Mouse (Mus musculus) lung, embryonic 16.5 days (tissue): ENCODE data around the gene Efna1. TPM values are rescaled to one million over a fixed set of nuclear protein-coding genes. Genes with fewer than 3 reads are reported as not detected.
A peak's percentile ranks its signal among the peaks of the same experiment; 100 is the strongest.

Experiments used
- ATAC-seq: fragments of 200-750 bp; cut with Nextera tagmentation; 2 replicates; pipeline ENCODE4 v1.8.0; 2017; ENCODE audit warnings: low read depth, mild to moderate bottlenecking, moderate library complexity
- H3K27ac ChIP-seq: fragments of 300-500 bp; sonication (generic); 2 replicates; pipeline ENCODE4 v1.5.1; 2014; ENCODE audit warnings: mild to moderate bottlenecking, control low read depth, low read length
- H3K27me3 ChIP-seq: fragments of 300-500 bp; sonication (generic); 2 replicates; pipeline ENCODE4 v1.6.1; 2014; ENCODE audit warnings: low read depth, low read length, mixed read lengths; ENCODE audit not compliant: control insufficient read depth, insufficient read depth
- H3K36me3 ChIP-seq: fragments of 300-500 bp; sonication (generic); 2 replicates; pipeline ENCODE4 v1.6.1; 2014; ENCODE audit warnings: low read length; ENCODE audit not compliant: control insufficient read depth, insufficient read depth
- H3K4me1 ChIP-seq: fragments of 300-500 bp; sonication (generic); replicated peaks from 2 replicates; pipeline ENCODE4 v1.6.1; 2014; ENCODE audit warnings: low read length, mixed read lengths; ENCODE audit not compliant: control insufficient read depth, insufficient read depth
- H3K4me2 ChIP-seq: fragments of 300-500 bp; sonication (generic); 2 replicates; pipeline ENCODE4 v1.6.1; 2014; ENCODE audit warnings: low read depth, low read length, control low read depth
- H3K4me3 ChIP-seq: fragments of 300-500 bp; sonication (generic); 2 replicates; pipeline ENCODE4 v1.5.1; 2014; ENCODE audit warnings: mild to moderate bottlenecking, low read length, control low read depth
- H3K9ac ChIP-seq: fragments of 300-500 bp; sonication (generic); 2 replicates; pipeline ENCODE4 v1.6.1; 2014; ENCODE audit warnings: low read length, control low read depth
- H3K9me3 ChIP-seq: fragments of 300-500 bp; sonication (generic); 2 replicates; pipeline ENCODE4 v1.6.1; 2016; ENCODE audit warnings: low read length; ENCODE audit not compliant: control insufficient read depth
- WGBS: fragments of 180-500 bp; shearing (Covaris S2); extraction: QIAGEN DNeasy Blood & Tissue Kit; methylation state at CpG from one replicate; pipeline ENCODE4 v1.1.7; 2014; 5-methylcytosine and 5-hydroxymethylcytosine counted together
- polyA plus RNA-seq: library from polyadenylated mRNA; unstranded; fragments of >200 nt; fragmentation: Nextera tagmentation; extraction: Ambion mirVana; gene quantifications from 2 replicates; pipeline ENCODE4 v1.2.1, GENCODE M21; 2015

Gene Efna1
- polyA plus RNA-seq, 1 experiment from 2014 or later: 97.2 TPM

DNA sequence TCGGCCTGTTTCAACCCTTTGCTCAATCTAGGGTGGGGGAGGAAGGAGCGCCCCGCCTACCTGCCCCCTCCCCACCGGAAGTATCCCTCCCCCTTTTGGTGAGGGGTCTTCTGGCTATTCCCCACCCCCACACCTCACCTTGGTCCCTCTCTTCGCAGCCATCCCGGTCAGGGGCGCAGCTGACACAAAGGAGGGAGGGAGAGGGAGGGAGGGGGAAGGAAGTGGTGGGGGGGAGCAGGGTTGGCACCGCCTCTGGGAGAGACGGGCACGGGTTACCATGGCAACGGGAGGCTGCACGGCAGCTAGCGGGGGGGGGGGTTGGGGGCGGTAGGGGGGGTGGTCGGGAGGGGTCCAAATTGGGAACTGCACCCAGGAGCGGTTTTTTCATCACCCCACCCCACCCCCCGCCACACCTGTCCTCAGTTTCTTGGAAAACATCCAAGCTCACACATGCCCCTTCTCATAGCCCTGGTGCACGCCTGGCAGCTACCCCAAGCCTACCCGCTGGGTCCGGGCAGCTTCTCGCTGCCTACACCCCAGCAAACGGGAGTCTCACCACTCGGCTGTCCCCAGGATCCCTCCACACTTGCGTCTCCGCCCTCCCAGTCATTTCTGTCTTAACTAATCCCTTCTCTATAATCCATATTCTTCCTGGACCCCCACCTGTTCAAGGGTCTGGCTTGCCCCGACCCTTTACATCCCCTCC is 35.8 kb downstream of the Efna1 start:
- 2% methylated on average over 20 of the region's 26 CpGs for WGBS
- peak; percentile 27; the same call in 1 of the 2 replicates for ATAC-seq
- peak overlapping the region; percentile 65 for H3K4me2 ChIP-seq

DNA sequence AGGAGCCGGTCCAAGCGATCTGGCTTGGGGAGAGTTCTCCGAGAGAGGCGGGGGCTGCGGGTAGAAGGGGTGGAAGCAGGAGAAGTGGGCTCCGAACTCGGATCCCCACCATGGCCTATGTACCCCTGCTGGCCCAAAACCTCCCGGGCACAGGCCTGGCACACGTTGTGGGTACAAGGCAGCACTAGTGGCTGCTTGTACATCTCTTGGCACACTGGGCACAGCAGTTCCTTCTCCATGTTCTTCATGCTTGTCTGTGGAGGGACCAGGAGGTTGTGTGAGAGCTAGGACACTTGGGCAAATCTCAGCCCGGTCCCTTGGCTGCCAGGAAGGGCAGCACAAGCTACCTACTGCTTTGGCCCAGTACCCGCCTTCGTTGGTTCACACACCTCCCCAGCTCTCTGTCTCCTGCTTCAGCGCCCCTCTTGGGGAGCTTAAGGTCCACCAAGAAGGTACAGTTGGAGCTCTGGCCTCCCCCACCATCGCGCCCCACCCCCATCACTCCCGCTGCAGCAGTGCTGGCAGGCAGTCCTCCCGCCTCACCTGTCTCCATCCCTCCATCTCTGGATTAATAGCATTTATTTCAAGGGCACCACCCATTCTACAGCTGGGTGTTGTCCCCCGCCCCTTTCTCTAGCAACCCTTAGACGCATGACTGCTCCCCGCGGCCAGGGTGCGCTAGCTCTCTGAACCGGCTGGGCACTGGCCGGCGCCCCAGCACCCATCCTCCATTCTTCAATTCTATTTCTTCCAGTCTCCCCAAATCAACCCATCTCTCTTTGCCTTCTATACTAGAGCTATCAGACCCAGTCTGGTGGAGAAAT is 36.6 kb downstream of the Efna1 start:
- peak overlapping the region; percentile 53 for H3K9ac ChIP-seq
- H3K36me3 ChIP-seq: peaks cover under 1% of the 10 kb centered on the region; the same call in 1 of the 2 replicates
- 12% methylated on average over 24 of the region's 25 CpGs for WGBS
- peaks cover 29% of the 10 kb centered on the region for H3K4me1 ChIP-seq
- H3K4me3 ChIP-seq: peak overlapping the region; percentile 89
- no peaks in the 10 kb centered on the region for H3K9me3 ChIP-seq
- H3K4me2 ChIP-seq: peak overlapping the region; percentile 65
- peak overlapping the region; percentile 77 for H3K27ac ChIP-seq
- H3K27me3 ChIP-seq: no peaks in the 10 kb centered on the region; the same call in 1 of the 2 replicates
- peak; percentile 9 for ATAC-seq

More for the DNA sequence above, 35.8 kb downstream of the Efna1 start:
- Histone ChIP-seq H3K9me3 (no peaks in the 10 kb centered on the region), H3K27me3 (no peaks in the 10 kb centered on the region; the same call in 1 of the 2 replicates), H3K9ac (peak overlapping the region; percentile 53), H3K36me3 (peaks cover 3% of the 10 kb centered on the region; the same call in 1 of the 2 replicates), H3K27ac (peak overlapping the region; percentile 77), H3K4me1 (peaks cover 29% of the 10 kb centered on the region), H3K4me3 (peak overlapping the region; percentile 89)

DNA sequence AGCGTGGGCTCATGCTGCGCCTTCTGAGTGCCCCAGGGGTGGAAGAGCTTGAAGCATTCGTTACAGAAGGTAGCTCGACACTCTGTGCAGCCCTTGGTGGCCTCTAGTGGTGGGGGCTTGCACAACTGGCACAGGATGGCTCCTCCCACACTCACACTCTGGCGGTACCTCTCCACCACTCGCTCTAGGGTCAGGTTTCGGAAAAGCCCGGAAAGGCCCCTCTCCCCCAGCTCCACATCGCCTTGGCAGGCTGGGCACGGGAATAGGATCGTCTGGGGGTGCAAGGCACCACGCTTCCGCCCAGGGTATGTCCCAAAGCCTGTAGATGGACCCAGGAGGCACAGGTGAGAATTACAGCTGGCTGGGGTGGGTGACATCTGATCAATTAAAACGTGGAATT is 37.3 kb downstream of the Efna1 start:
- Histone ChIP-seq H3K36me3 (no peaks in the 10 kb centered on the region), H3K9ac (peak overlapping the region; percentile 46), H3K27me3 (no peaks in the 10 kb centered on the region; the same call in 1 of the 2 replicates), H3K4me3 (peak overlapping the region; percentile 89), H3K27ac (peak overlapping the region; percentile 59), H3K4me2 (peak overlapping the region; percentile 65), H3K4me1 (peaks cover 32% of the 10 kb centered on the region), H3K9me3 (no peaks in the 10 kb centered on the region)
- ATAC-seq: peak; percentile 55
- 18% methylated on average over 14 of the region's 14 CpGs for WGBS

DNA sequence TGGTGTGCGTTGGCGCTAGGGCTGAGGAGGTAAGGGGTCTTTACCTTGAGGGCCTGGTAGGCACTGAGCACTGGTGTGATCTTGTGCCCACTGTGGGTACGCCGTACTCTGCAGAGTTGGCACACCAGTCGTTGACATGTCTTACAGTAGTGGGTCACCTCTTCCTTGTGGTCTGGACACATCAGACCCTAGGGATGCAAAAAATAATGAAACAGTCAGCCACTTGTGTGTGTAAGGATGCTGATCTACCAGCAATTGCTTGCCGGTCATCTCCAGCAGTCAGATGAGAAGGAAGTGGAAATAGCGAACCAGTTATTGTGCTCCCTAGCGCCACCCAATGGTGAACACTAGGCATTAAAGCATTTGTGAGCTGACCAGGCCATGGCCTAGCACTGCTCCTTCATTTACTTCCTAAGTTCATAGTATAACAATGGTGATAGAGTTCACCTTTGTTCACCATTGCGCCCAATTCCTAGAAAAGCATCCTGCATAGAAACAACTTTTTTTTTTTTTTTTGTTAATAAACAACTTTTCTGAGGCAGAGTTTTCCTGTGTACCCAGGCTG is 38.5 kb downstream of the Efna1 start:
- WGBS: 67% methylated on average over 9 of the region's 9 CpGs

DNA sequence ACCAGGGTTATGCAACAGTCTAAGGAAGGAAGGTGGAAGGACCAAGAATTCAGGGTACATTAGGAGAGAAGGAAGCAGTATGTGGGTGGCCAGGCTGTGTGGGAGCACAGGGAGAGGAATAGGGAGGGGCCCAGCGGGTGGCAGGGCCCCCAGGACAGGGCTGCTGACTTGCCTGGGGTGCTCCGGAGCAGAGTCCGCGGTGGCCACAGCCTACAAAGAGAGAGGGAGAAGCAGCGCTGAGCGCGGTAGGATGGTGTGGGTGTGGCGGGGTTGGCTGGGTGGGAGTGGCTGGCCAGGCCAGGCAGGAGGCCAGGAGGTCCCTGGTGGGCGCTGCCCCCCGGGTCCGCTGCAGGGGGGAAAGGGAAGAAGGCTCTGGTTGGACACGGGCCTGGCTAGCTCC is 42.4 kb downstream of the Efna1 start:
- H3K4me1 ChIP-seq: peaks cover 16% of the 10 kb centered on the region
- no peak overlapping the region for H3K4me3 ChIP-seq
- H3K27ac ChIP-seq: peak overlapping the region; percentile 36; the same call in 1 of the 2 replicates
- peak; percentile 17; the same call in 1 of the 2 replicates for ATAC-seq
- H3K9me3 ChIP-seq: no peaks in the 10 kb centered on the region
- H3K9ac ChIP-seq: no peak overlapping the region; the same call in 1 of the 2 replicates
- peaks cover 3% of the 10 kb centered on the region; the same call in 1 of the 2 replicates for H3K36me3 ChIP-seq
- WGBS: 46% methylated on average over 12 of the region's 12 CpGs
- no peak overlapping the region for H3K4me2 ChIP-seq
- H3K27me3 ChIP-seq: no peaks in the 10 kb centered on the region

More for the DNA sequence above, 38.5 kb downstream of the Efna1 start:
- Histone ChIP-seq H3K27ac (no peak overlapping the region), H3K9me3 (no peaks in the 10 kb centered on the region), H3K4me2 (no peak overlapping the region), H3K27me3 (no peaks in the 10 kb centered on the region; the same call in 1 of the 2 replicates), H3K4me1 (peaks cover 30% of the 10 kb centered on the region), H3K36me3 (peaks cover 3% of the 10 kb centered on the region; the same call in 1 of the 2 replicates), H3K9ac (no peak overlapping the region), H3K4me3 (no peak overlapping the region)
- no peak for ATAC-seq

DNA sequence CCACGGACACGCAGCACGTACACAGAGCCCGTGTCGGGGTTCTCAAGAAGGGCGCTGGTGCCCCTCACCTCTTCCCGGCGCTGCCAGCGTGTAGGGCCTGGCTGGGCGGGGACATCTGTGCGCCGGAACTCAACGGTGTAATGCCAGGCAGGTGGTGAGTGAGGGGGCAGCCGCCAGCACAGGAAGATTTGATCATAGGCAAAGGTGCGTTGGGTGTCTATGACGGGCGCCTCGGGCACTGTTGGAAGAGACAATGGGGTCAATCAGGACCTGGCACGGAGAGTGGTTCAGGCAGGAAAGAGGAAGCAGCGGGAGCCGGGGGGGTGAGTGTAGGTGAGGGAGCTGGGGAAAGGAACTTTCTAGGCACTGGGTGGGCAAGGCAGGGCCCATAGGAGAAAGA is 43.3 kb downstream of the Efna1 start:
- Histone ChIP-seq H3K4me1 (peaks cover 23% of the 10 kb centered on the region), H3K4me3 (no peak overlapping the region), H3K9ac (no peak overlapping the region), H3K27me3 (no peaks in the 10 kb centered on the region), H3K9me3 (no peaks in the 10 kb centered on the region), H3K36me3 (peaks cover 3% of the 10 kb centered on the region; the same call in 1 of the 2 replicates), H3K4me2 (no peak overlapping the region), H3K27ac (no peak overlapping the region; the same call in 1 of the 2 replicates)
- WGBS: 87% methylated on average over 21 of the region's 21 CpGs
- no peak for ATAC-seq

DNA sequence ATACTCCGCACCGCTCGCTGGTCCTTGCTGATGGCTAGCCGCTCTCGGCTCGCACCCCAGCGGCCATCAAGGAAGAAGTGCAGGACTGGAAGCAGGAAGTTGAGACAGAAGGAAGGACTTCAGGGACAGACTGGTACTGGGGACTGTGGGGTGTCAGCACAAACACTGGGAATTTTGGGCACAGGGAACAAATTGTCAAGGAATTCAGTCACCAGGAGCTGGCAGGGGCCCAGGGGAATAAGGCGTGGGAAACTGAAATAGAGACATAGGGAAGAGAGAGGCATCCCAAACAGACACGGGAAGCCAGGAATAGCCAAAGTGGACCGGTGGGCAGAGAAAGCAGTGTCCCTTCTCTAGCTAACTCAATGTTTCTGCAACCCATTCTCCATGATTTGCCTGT is 44.4 kb downstream of the Efna1 start:
- Histone ChIP-seq H3K36me3 (peaks cover 3% of the 10 kb centered on the region; the same call in 1 of the 2 replicates), H3K9ac (no peak overlapping the region), H3K9me3 (no peaks in the 10 kb centered on the region), H3K4me1 (peaks cover 23% of the 10 kb centered on the region), H3K27me3 (no peaks in the 10 kb centered on the region), H3K4me3 (no peak overlapping the region), H3K27ac (no peak overlapping the region), H3K4me2 (no peak overlapping the region)
- WGBS: 84% methylated on average over 10 of the region's 10 CpGs
- ATAC-seq: no peak

DNA sequence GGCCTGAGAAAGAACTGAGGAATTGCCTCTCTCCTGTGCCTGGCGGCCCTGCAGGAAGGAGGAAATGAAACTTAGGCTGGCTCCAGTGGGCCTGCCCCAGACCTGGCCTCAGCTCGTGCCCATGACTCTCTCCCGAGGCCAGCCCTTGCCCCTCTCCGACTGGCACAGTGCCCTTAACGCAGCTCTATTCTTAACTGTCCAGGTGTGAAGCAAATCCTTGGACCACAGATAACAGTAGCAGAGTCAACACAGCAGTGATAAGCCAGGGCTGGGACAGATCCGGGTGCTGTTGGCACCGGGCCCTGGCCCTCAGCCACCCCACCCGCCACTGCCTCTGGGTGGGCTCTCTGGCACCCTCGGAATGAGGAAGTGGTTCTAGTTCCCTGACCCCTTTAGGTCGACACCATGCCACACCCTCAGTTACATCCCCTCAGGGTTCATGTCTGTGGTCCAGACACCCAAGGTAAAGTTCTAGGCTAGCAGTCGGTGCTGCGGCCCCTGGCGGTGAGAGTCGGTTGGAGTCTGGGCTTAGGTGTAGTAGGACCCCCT is 47.3 kb downstream of the Efna1 start:
- Histone ChIP-seq H3K4me1 (peaks cover 21% of the 10 kb centered on the region), H3K9ac (peak overlapping the region; percentile 55), H3K36me3 (peaks cover 3% of the 10 kb centered on the region; the same call in 1 of the 2 replicates), H3K9me3 (no peaks in the 10 kb centered on the region), H3K4me3 (peak overlapping the region; percentile 13; the same call in 1 of the 2 replicates), H3K4me2 (peak overlapping the region; percentile 49), H3K27me3 (no peaks in the 10 kb centered on the region), H3K27ac (peak overlapping the region; percentile 97)
- ATAC-seq: peak; percentile 78
- WGBS: 41% methylated on average over 14 of the region's 14 CpGs
